Mouse (Mus musculus): Measurements from ENCODE around the gene Golt1a.

DNA sequence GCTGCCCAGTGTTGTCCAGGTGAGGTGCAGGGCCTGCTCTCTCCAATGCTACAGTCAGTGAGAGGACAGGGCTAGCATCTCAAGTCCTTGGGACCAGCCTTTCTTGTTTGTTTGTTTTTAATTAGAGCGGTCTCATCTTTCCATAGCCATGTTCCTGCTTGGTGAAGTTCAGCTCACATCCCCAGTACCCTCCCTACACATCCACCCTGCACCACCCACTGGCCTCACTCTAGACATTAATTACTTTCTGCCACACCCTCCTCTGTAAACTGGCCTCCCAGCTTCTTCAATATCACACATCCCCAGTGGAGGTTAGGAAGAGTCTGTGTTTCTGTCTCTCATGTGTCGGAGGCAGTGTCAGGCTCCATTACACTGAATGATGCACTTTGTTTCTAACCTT lies 34.8 kb downstream of the Golt1a start:
- TF ChIP-seq CTCF (IDR thresholded peaks at IDR 0.05) (no peak), EP300 (IDR thresholded peaks at IDR 0.05) (no peak)
